Mouse (Mus musculus): ENCODE results near the gene Olfr541.
A peak's percentile ranks its signal among the peaks of the same experiment; 100 is the strongest.
"Not testable (repeated sequence)": the region's sequence is repeated elsewhere in the genome, so short reads cannot be mapped to it uniquely, and the experiment has no call there.

The Olfr541 gene

DNA sequence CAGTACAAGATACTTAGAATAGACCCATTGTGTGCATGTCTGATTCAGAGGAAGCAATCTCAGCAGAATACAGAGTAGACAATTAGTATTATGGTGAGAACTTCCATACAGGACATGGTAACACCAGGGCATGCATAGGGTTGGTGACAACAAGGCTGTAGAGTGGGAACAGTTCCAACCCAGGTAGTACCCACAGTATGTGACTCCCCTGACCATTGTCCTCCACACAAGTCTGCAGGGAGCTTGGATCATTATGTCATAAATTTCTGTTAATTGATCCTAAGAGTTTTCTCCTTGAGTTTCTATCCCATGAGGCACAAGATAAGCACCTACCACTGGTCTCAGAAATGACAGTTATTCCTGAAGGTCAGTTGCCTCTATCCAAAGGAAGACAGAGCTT lies at the start of gene Olfr541:
TSS of gene Olfr541 (plus strand) at position 301 of the 400 bp plus-strand sequence.
- no peak for DNase-seq (ENCODE audit: extremely low spot score)

DNA sequence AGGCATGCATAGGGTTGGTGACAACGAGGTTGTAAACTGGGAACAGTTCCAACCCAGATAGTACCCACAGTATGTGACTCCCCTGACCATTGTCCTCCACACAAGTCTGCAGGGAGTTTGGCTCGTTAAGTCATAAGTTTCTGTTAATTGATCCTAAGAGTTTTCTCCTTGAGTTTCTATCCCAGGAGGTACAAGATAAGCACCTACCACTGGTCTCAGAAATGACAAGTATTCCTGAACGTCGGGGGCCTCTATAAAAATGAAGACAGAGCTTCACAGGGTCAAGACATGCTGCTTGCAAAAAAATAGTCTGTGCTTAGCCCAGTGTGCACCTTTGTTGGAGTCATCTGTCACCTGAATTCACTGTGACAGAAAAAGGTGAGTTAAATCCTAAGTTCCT lies 37.4 kb upstream of the Olfr541 start, which contains the start of gene Olfr539:
TSS of gene Olfr539 (plus strand) at position 301 of the 400 bp plus-strand sequence.
- no peak for DNase-seq (ENCODE audit: extremely low spot score)

DNA sequence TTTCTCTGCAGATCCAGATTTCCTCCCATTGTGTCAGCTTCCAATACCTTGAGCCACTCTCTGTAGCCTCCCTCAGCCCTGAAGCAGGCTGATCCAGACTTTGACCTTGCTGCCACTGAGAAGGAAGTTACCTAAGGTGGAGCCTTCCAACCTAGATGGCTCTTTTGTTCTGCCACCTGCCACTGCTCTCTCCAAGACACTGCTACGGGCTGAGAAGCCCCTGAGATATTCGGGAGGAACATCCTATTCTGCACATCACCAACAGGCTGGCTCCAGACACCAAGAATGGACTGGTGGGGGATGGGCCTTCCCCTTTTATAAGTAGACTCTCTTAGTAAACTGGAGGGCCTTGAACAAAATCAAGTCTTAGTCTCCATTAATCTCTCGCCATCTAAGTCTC lies 26.4 kb upstream of the Olfr541 start:
- DNase-seq (ENCODE audit: extremely low spot score) = not testable (repeated sequence)

DNA sequence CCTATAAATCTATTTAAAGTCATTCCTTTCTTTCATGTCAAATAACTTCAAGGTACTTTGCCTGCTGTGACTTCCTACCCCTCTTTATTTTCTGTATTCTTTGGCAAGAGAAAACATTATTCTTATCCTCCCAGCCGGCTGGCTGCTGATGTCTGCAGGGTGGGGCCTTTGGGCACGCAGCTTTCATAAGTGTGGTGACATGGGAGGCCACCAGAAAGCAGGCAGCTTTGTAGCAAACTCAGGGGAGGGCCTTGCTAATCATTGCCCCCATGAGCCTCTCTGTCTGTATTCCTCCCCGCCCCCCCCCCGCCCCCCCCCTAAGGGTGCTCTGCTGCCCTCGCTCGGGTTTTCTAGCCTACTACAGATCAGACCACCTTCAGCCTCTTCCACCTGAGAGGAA lies 21.2 kb upstream of the Olfr541 start:
- peak; percentile 5 for DNase-seq (ENCODE audit: extremely low spot score)

DNA sequence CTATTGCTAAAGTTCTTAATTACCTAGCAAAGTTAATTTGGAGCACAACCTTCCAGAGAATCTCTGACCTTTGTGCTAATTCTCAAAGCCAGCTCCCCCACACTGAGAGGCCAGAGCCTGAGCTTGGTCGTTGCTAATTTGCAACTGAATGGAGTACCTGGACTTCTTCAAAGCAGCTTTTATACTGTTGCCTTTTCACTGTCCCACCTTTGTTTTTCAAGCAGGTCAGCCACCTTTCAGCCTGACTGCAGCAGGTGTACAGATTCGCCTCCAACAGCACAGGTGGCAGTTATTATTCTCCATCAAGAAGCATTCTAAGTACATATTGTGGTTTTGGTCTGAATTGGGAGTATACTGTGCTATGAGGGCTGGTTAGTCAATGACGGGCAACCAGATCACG lies 17.5 kb upstream of the Olfr541 start:
- not testable (repeated sequence) for DNase-seq (ENCODE audit: extremely low spot score)

DNA sequence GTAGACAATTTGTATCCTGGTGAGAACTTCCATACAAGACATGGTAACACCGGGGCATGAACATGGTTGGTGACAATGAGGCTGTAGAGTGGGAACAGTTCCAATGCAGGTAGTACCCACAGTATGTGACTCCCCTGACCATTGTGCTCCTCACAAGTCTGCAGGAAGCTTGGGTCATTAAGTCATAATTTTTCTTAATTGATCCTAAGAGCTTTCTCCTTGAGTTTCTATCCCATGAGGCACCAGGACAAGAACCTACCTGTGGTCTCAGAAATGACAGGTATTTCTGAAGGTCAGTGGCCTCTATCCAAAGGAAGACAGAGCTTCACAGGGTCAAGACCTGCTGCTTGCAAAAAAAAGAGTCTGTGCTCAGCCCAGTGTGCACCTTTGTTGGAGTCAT lies 15.4 kb upstream of the Olfr541 start, which contains the start of gene Olfr45:
TSS of gene Olfr45 (plus strand) at position 301 of the 400 bp plus-strand sequence.
- DNase-seq (ENCODE audit: extremely low spot score) = no peak

DNA sequence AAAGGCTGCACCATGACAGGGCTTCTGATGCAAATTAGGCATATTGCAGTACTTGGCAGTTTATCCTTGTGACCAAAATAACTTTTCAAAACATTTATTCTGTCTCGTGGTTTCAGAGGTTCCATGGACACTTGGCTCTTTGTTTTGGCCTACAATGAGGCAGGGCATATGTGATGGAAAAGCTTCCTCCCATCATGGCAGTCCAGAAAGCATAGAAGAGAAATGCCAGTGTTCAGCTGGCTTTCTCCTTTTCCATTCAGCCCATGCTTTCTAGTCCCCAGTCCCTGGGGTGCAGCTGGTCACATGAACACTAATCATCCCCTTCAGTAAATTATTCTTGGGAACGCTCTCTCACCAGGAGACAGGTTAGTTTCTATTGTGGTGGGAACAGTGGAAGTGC lies 9.3 kb downstream of the Olfr541 start:
- no peak for DNase-seq (ENCODE audit: extremely low spot score)

GRCm38 (mm10) chr7:140707536-140708284 lies 10.6 kb downstream of the Olfr541 start:
- DNase-seq (ENCODE audit: extremely low spot score) = no peak

DNA sequence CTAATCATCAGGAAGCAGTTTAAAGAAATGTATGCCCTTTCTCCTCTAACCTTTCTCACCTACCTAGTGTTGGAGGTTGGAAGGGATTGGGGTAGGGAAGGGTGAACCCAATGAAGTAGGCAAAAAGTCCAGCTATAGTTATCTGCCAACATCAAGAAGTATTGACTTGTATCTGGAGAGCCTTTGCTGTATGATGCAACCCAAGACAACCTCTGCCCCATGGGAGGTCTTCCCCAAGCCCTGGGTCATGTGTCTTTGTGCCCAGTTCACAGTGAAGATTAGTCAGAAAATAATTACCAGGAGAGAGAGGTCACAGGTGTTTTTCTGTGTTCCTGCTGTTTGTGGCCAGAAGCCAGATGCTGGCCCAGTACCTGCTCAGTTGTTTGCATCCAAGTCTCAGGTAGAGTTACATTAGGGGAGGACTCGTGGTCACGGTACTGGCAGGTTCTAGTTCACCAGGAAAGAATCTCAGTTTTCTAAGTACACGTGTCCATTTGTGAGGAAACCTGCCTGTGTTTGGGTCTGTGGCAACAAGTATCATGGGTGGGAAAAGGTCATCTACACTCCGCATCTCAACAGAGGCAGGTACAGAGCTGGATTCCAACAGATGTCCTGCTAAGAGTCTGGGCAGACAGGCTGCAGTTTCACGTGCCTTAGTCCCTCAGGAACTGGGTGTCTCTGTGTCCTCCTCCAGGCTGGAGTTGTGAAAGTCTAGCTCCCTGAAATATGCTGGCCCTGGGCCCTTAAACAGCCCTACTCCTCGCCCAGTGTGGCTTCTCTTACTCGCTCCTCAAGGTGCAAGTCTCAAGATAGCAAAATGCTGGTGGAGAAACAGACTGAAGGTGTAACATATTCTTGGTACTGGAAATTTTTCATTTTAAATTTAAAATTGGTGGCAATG lies 20.3 kb downstream of the Olfr541 start:
- no peak for DNase-seq (ENCODE audit: extremely low spot score)

DNA sequence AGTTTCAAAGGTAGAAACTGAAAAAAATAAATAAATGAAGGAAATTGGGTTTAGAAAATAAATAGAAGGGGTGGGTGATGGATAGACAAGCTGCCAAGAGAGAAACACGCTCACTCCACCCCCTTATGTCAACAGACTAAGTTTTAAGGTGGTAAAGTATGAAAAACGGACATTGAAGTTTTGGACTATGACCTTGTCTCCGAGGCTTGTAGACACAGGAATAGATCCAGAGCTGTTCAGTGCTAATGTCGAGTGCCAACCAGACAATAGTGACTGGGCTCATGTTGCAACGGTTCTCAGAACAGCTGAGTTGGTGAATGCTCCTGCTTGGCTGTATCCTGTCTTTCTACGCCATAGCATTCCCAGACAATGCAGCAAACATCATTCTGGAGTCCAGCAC lies 24.0 kb downstream of the Olfr541 start:
- no peak for DNase-seq (ENCODE audit: extremely low spot score)

- no peak for DNase-seq (ENCODE audit: extremely low spot score)
Observed at GRCm38 (mm10) chr7:140725558-140725957, 28.5 kb downstream of the Olfr541 start.

DNA sequence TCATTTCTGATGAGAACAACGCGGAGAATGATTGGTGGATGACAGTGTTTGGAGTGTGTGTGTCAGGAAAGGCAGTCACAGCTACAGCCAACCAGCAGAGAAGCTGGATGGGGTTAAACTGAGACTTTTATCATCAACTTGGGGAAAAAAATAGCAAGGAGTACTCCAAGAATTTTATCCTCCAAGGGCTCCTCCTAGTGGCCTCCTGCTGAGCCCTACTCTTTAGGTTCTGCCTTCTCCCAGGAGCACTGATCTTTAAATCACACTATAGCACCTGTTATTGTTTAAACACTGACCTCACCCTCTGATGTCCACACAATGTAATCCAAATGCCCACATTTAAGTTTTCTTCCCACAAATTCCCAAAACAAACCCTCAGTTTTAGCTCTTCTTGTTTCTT lies 36.1 kb downstream of the Olfr541 start:
- DNase-seq (ENCODE audit: extremely low spot score) = no peak

- DNase-seq (ENCODE audit: extremely low spot score) = no peak
Observed at GRCm38 (mm10) chr7:140747402-140747801, 50.3 kb downstream of the Olfr541 start.

GRCm38 (mm10) chr7:140748116-140748826 lies 51.2 kb downstream of the Olfr541 start:
- no peak for DNase-seq (ENCODE audit: extremely low spot score)

DNA sequence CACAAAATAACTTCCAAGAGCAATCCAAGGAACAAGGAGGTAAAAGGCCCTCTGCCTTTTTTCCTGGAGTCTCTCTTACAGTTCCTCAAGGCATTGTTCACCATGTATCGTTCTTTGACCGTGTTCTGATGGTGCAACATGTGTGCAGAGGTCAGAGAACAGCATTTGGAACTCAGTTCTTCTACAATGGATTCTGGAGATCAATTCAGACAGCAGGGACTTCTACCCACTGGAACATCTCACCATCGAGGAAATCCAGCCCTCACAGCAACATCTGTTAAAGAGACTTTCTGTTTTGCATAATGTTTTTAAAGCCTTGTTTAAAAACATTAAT lies 51.7 kb downstream of the Olfr541 start:
- no peak for DNase-seq (ENCODE audit: extremely low spot score)

DNA sequence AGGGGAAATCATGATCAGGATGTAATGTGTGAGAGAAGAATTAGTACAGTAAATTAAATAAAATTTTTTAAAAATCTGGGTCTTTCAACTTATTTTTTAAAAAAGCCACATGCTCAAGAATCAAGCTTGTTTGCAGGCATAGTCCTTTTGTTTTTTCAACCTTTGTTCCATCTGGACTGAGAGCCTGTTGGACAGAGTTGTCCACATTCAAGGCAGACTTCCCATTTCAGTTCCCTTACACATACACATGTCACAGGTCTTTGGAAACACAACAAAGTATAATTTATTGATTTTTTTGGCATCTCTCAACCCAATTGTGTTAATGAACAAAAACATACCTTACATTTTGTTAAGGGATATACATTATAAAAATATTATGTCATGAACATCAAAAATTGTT lies 57.5 kb downstream of the Olfr541 start:
- no peak for DNase-seq (ENCODE audit: extremely low spot score)

All from embryo, embryonic 9.5 days (tissue).